Mouse (Mus musculus): ENCODE measurements around the gene Dnm3. TPM values are rescaled to one million over a fixed set of nuclear protein-coding genes. Genes with fewer than 3 reads are reported as not detected.

Dnm3 gene
- polyA plus RNA-seq, 1 experiment from 2014 or later: 4.4 TPM

- H3K4me3 ChIP-seq (replicated peaks): no peak overlapping the region
- ATAC-seq: no peak
- H3K9me3 ChIP-seq: no peaks in the 10 kb centered on the region
Measured at GRCm38 (mm10) chr1:162458711-162459110, 19.1 kb downstream of the Dnm3 start.

GRCm38 (mm10) chr1:162456861-162457260 lies 21.0 kb downstream of the Dnm3 start:
- Histone ChIP-seq H3K4me2 (replicated peaks) (no peak overlapping the region), H3K4me3 (replicated peaks) (no peak overlapping the region), H3K9ac (no peak overlapping the region), H3K36me3 (no peaks in the 10 kb centered on the region), H3K27ac (no peak overlapping the region), H3K4me1 (replicated peaks) (0 out of 2 replicates have a peak, but pooled peaks cover 5% of the 10 kb centered on the region), H3K27me3 (replicated peaks) (no peaks in the 10 kb centered on the region), H3K9me3 (no peaks in the 10 kb centered on the region)
- ATAC-seq: no peak
- 96% methylated on average over 6 of the region's 6 CpGs for WGBS

More at GRCm38 (mm10) chr1:162458711-162459110, 19.1 kb downstream of the Dnm3 start:
- Histone ChIP-seq H3K27ac (no peak overlapping the region), H3K36me3 (no peaks in the 10 kb centered on the region), H3K27me3 (replicated peaks) (no peaks in the 10 kb centered on the region), H3K4me1 (replicated peaks) (no peaks in the 10 kb centered on the region), H3K4me2 (replicated peaks) (no peak overlapping the region), H3K9ac (no peak overlapping the region)
- WGBS: 87% methylated on average over 2 of the region's 2 CpGs

GRCm38 (mm10) chr1:162456406-162456805 lies 21.4 kb downstream of the Dnm3 start:
- Histone ChIP-seq H3K36me3 (no peaks in the 10 kb centered on the region), H3K27me3 (replicated peaks) (no peaks in the 10 kb centered on the region), H3K9ac (no peak overlapping the region), H3K4me2 (replicated peaks) (no peak overlapping the region), H3K4me3 (replicated peaks) (no peak overlapping the region), H3K4me1 (replicated peaks) (0 out of 2 replicates have a peak, but pooled peaks cover 5% of the 10 kb centered on the region), H3K27ac (no peak overlapping the region), H3K9me3 (no peaks in the 10 kb centered on the region)
- ATAC-seq: no peak
- 89% methylated on average over 4 of the region's 4 CpGs for WGBS

GRCm38 (mm10) chr1:162453578-162453977 lies 24.3 kb downstream of the Dnm3 start:
- Histone ChIP-seq H3K4me2 (replicated peaks) (no peak overlapping the region), H3K4me3 (replicated peaks) (no peak overlapping the region), H3K9ac (no peak overlapping the region), H3K4me1 (replicated peaks) (0 out of 2 replicates have a peak, but pooled peaks cover 5% of the 10 kb centered on the region), H3K9me3 (no peaks in the 10 kb centered on the region), H3K27me3 (replicated peaks) (no peaks in the 10 kb centered on the region), H3K36me3 (no peaks in the 10 kb centered on the region), H3K27ac (no peak overlapping the region)
- WGBS: 27% methylated on average over 8 of the region's 8 CpGs
- no peak for ATAC-seq

GRCm38 (mm10) chr1:162453030-162453429 lies 24.8 kb downstream of the Dnm3 start:
- Histone ChIP-seq H3K4me3 (replicated peaks) (no peak overlapping the region), H3K36me3 (no peaks in the 10 kb centered on the region), H3K27ac (no peak overlapping the region), H3K9ac (no peak overlapping the region), H3K9me3 (no peaks in the 10 kb centered on the region), H3K27me3 (replicated peaks) (no peaks in the 10 kb centered on the region), H3K4me2 (replicated peaks) (no peak overlapping the region), H3K4me1 (replicated peaks) (0 out of 2 replicates have a peak, but pooled peaks cover 5% of the 10 kb centered on the region)
- 58% methylated on average over 6 of the region's 6 CpGs for WGBS
- no peak for ATAC-seq

GRCm38 (mm10) chr1:162449161-162449909 lies 28.5 kb downstream of the Dnm3 start:
- WGBS: 45% methylated on average over 3 of the region's 3 CpGs

GRCm38 (mm10) chr1:162444805-162445204 lies 33.0 kb downstream of the Dnm3 start:
- Histone ChIP-seq H3K9me3 (no peaks in the 10 kb centered on the region), H3K4me1 (replicated peaks) (no peaks in the 10 kb centered on the region), H3K27me3 (replicated peaks) (no peaks in the 10 kb centered on the region), H3K9ac (no peak overlapping the region), H3K4me2 (replicated peaks) (no peak overlapping the region), H3K36me3 (no peaks in the 10 kb centered on the region), H3K4me3 (replicated peaks) (no peak overlapping the region), H3K27ac (no peak overlapping the region)
- no peak for ATAC-seq
- WGBS: 55% methylated on average over 8 of the region's 8 CpGs

More at GRCm38 (mm10) chr1:162449161-162449909, 28.5 kb downstream of the Dnm3 start:
- H3K9ac ChIP-seq: no peak overlapping the region
- H3K4me3 ChIP-seq (replicated peaks): no peak overlapping the region
- no peaks in the 10 kb centered on the region for H3K36me3 ChIP-seq
- no peak overlapping the region for H3K4me2 ChIP-seq (replicated peaks)
- no peak overlapping the region for H3K27ac ChIP-seq
- 0 out of 2 replicates have a peak, but pooled peaks cover 5% of the 10 kb centered on the region for H3K4me1 ChIP-seq (replicated peaks)
- no peaks in the 10 kb centered on the region for H3K9me3 ChIP-seq
- no peaks in the 10 kb centered on the region for H3K27me3 ChIP-seq (replicated peaks)
- ATAC-seq: peak; percentile 88

GRCm38 (mm10) chr1:162439576-162439975 lies 38.3 kb downstream of the Dnm3 start:
- ATAC-seq: no peak
- Histone ChIP-seq H3K36me3 (no peaks in the 10 kb centered on the region), H3K9ac (no peak overlapping the region), H3K27ac (no peak overlapping the region), H3K9me3 (no peaks in the 10 kb centered on the region), H3K4me1 (replicated peaks) (no peaks in the 10 kb centered on the region), H3K4me3 (replicated peaks) (no peak overlapping the region), H3K27me3 (replicated peaks) (no peaks in the 10 kb centered on the region), H3K4me2 (replicated peaks) (no peak overlapping the region)

- no peaks in the 10 kb centered on the region for H3K27me3 ChIP-seq (replicated peaks)
- H3K4me2 ChIP-seq (replicated peaks): no peak overlapping the region
- no peak overlapping the region for H3K9ac ChIP-seq
- H3K4me3 ChIP-seq (replicated peaks): no peak overlapping the region
- no peaks in the 10 kb centered on the region for H3K36me3 ChIP-seq
- ATAC-seq: no peak
- WGBS: 83% methylated on average over 3 of the region's 3 CpGs
- H3K9me3 ChIP-seq: no peaks in the 10 kb centered on the region
- H3K27ac ChIP-seq: no peak overlapping the region
- no peaks in the 10 kb centered on the region for H3K4me1 ChIP-seq (replicated peaks)
Measured at GRCm38 (mm10) chr1:162436672-162437071, 41.2 kb downstream of the Dnm3 start.

- Histone ChIP-seq H3K36me3 (no peaks in the 10 kb centered on the region), H3K9me3 (no peaks in the 10 kb centered on the region), H3K9ac (no peak overlapping the region), H3K4me2 (replicated peaks) (no peak overlapping the region), H3K27me3 (replicated peaks) (no peaks in the 10 kb centered on the region), H3K27ac (no peak overlapping the region), H3K4me3 (replicated peaks) (no peak overlapping the region), H3K4me1 (replicated peaks) (no peaks in the 10 kb centered on the region)
- WGBS: 40% methylated on average over 2 of the region's 2 CpGs
- ATAC-seq: no peak
Measured at GRCm38 (mm10) chr1:162428904-162429303, 48.9 kb downstream of the Dnm3 start.

- H3K4me1 ChIP-seq (replicated peaks): no peaks in the 10 kb centered on the region
- H3K9me3 ChIP-seq: no peaks in the 10 kb centered on the region
- H3K4me3 ChIP-seq (replicated peaks): no peak overlapping the region
- H3K27me3 ChIP-seq (replicated peaks): no peaks in the 10 kb centered on the region
- H3K4me2 ChIP-seq (replicated peaks): no peak overlapping the region
- H3K36me3 ChIP-seq: no peaks in the 10 kb centered on the region
- WGBS: 81% methylated on average over 15 of the region's 15 CpGs
- no peak overlapping the region for H3K9ac ChIP-seq
- H3K27ac ChIP-seq: no peak overlapping the region
- no peak for ATAC-seq
Measured at GRCm38 (mm10) chr1:162425930-162426478, 51.8 kb downstream of the Dnm3 start.

- Histone ChIP-seq H3K9ac (no peak overlapping the region), H3K4me1 (replicated peaks) (no peaks in the 10 kb centered on the region), H3K4me3 (replicated peaks) (no peak overlapping the region), H3K36me3 (no peaks in the 10 kb centered on the region), H3K9me3 (no peaks in the 10 kb centered on the region), H3K27ac (no peak overlapping the region), H3K4me2 (replicated peaks) (no peak overlapping the region), H3K27me3 (replicated peaks) (no peaks in the 10 kb centered on the region)
- ATAC-seq: no peak
- WGBS: 82% methylated on average over 6 of the region's 6 CpGs
Measured at GRCm38 (mm10) chr1:162422826-162423225, 55.0 kb downstream of the Dnm3 start.

GRCm38 (mm10) chr1:162413791-162414190 lies 64.0 kb downstream of the Dnm3 start:
- no peak overlapping the region for H3K9ac ChIP-seq
- no peak overlapping the region for H3K4me2 ChIP-seq (replicated peaks)
- no peak overlapping the region for H3K4me3 ChIP-seq (replicated peaks)
- H3K36me3 ChIP-seq: no peaks in the 10 kb centered on the region
- ATAC-seq: no peak
- no peaks in the 10 kb centered on the region for H3K9me3 ChIP-seq
- 4% methylated on average over 1 of the region's 1 CpGs for WGBS
- H3K27me3 ChIP-seq (replicated peaks): no peaks in the 10 kb centered on the region
- no peaks in the 10 kb centered on the region for H3K4me1 ChIP-seq (replicated peaks)
- no peak overlapping the region for H3K27ac ChIP-seq

Data from intestine, embryonic 15.5 days (tissue).